Mouse (Mus musculus): Measurements from ENCODE around the gene Atg7. TPM values are rescaled to one million over a fixed set of nuclear protein-coding genes. Genes with fewer than 3 reads are reported as not detected.

Gene Atg7
- total RNA-seq, 2 experiments from 2014 or later: 26.0 to 26.4 TPM

- intact Hi-C loops (cut with DNase I): no loop called here
- no peak for DNase-seq (ENCODE audit: low spot score in 2 of 2)
Observed at GRCm38 (mm10) chr6:114804866-114805265, 162.0 kb downstream of the Atg7 start.

DNA sequence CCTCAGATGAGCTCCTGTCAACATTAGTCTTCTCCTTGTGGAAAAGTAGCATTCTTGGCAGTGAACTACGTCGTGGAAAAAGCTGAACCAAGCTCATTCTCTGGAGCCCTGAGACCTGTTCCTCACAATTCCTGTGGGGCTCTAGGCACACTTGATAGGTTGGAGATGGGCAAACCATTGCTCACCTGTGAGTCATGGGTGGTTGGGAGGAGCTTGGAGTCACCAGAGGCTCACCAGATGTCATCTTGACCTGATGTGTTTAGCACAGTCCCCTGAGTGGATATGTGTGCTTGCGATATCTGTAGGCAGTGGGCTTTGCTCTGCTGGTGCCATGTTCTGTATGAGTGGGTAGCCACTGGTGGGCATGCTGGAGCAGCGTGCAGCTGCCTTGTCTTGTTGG lies 163.0 kb downstream of the Atg7 start:
- intact Hi-C loops (cut with DNase I): no loop called here
- no peak for DNase-seq (ENCODE audit: low spot score in 2 of 2)

- intact Hi-C loops (cut with DNase I): no loop called here
- DNase-seq (ENCODE audit: low spot score in 2 of 2): no peak
Observed at GRCm38 (mm10) chr6:114807474-114807873, 164.6 kb downstream of the Atg7 start.

- DNase-seq (ENCODE audit: low spot score in 2 of 2): no peak
- intact Hi-C loops (cut with DNase I): no loop called here
Observed at GRCm38 (mm10) chr6:114808654-114809430, 165.9 kb downstream of the Atg7 start.

DNA sequence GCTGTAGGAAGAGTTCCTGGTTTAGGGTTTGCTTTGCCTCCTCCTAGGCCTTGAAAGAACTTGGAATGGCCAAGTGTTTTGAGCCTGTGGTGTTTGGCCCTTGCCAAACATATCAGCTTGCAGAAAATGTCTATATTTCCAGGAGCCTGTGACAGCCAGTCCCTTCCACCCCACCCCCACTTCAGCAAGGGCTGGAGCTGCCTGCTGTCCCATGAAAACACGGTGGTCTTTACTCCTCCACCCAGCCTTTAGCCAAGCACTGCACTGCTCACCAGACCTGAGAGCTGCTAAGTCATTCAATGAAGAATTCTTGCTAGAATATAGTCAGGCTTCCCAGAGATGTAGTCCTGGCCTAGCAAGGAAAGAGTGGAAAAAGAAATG lies 166.5 kb downstream of the Atg7 start:
- intact Hi-C loops (cut with DNase I): no loop called here
- no peak for DNase-seq (ENCODE audit: low spot score in 2 of 2)

DNA sequence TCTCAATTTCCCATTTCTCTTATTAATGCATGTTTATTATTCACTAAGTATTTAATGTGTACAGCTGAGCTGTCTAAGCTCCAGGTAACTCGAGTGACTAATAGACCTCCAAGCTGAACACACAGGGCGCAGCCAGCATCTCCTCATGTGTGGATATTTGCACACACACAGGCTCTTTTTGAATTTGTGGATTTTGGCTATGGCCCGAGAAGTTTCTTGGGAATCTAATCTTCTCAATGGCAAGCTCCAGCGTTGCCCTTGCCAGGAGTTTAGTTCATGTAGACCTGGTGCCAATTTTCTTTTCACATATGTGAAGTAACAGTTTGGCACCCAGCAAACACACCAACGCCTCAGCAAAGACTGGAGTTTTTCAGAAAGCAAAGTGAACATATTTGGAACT lies 169.4 kb downstream of the Atg7 start:
- peak in 1 of 2 experiments; percentile 52 for DNase-seq (ENCODE audit: low spot score in 2 of 2)
- intact Hi-C loops (cut with DNase I): no loop called here

DNA sequence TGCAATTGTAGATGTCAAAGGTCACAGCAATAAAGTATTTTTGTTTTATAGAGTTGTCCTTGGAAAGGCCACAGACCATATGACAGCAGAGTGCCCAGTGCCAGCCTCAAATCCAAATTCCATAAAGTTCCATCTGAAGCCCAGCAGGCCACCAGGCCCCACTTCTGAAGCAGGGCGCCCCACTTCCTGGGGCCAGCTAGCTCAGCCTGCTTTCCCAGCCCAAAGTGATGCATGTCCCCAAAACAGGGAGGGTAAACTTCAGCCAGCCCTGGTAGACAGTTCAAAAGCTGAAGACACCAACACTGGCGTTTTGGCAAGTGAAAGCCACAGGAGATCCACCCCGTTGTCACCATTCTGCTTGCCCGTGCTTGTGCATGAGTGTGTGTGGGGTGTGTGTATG lies 169.9 kb downstream of the Atg7 start:
- intact Hi-C loops (cut with DNase I): no loop called here
- no peak for DNase-seq (ENCODE audit: low spot score in 2 of 2)

DNA sequence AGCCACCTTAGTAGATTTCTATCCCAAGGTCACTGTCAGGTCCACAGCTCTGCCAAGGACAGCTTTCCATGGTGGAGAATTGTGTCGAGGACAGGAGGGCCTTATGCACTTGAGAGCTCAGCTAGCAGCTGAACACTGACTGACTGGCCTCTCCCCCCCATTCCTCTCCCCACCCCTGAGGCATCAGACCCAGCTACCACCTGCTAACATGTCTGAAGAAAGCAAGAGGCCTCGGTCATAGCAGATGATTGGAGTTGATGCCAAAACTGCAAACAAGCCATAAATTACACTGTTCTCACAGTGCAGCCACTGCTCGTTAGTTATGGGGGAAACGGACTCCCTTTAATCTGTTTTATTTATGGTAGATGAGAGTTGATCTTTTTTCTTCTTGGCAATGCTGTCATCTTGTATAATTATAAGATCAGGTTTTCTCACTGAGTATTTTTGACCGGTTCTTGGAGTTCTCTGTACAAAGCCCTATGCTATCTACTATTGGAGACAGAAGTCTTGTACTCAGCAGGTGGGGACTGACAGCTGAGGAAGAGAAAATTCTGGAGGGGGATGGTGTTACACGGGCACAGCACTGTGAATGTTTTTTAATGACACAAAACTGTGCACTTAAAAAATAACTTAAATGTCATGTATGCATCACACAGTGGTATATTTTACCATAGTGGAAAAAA lies 171.4 kb downstream of the Atg7 start:
- intact Hi-C loops (cut with DNase I): no loop called here

DNA sequence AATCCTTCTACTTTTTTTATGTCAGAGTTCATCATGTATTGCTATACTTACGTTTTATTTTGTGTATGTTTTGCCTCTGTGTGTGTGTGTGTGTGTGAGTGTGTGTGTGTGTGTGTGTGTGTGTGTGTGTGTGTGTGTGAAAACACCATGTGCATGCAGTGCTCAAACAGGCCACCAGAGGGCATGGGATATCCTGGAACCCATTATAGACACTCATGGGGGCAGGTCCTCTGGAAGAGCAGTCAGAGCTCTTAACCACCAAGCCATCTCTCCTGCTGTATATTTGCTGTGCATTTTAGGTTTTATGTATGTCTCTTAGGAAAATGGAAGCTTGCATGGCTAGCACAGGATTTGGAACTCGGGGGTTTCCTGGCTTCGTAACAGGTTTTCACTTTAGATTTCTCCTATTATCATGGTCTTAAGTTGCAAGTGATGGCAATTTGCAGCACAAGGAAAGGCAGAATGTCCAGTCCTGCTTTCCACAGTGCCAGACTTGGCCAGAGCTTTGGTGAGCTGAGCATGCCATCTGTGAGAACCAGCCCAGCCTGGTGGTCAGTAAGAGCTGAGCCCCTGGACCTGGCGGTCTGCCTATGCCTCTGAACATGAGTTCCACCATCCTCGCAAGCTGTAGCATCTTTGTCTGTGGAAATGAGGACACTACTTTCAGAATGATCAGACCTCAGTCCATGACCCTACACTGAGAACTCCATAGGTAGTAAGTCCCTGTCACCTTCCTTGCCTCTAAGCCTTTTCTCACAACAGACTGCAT lies 172.2 kb downstream of the Atg7 start:
- intact Hi-C loops (cut with DNase I): no loop called here
- no peak for DNase-seq (ENCODE audit: low spot score in 2 of 2)

More for the DNA sequence above, 171.4 kb downstream of the Atg7 start:
- no peak for DNase-seq (ENCODE audit: low spot score in 2 of 2)

DNA sequence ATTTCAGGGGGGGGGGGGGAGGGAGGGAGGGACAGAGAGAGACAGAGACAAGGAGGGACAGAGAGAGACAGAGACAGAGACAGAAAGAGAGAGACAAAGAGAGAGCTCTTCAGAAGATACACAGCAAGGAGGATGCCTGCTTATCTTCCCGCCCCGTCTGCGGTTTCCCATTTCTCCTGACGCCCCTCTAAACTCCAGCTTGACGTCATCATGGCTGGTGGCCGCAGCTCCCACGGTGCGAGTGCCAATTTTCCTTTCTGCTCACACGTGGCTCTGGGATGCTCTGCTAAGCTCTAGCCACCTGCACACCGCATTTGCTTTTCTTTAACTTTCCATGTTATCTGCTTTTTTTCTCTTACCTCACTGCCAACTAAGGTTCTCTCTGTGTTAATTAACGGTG lies 175.1 kb downstream of the Atg7 start:
- DNase-seq (ENCODE audit: low spot score in 2 of 2): peak in 1 of 2 experiments; percentile 33

DNA sequence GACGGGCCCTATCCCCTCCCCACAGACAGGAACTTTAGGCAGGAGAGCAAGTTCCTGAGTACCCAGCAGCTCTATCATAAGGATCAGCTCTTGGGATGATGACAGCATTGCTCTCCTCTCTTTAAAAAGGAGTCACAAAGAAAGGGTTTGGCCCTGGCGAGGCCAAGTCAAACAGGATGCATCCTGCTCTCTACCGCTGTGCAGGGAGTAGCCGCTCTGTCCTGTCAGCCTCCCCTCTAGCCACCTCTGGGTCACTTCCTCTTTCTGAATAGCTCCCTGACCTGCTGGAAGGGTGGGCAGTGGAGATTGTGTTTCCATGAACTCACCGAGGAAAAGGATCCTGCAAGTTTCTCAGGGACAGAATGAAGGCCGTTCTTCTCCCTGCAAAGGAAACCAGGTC lies 175.6 kb downstream of the Atg7 start:
- DNase-seq (ENCODE audit: low spot score in 2 of 2): no peak
- intact Hi-C loops (cut with DNase I): no loop called here

More for the DNA sequence above, 175.1 kb downstream of the Atg7 start:
- intact Hi-C loops (cut with DNase I): no loop called here

GRCm38 (mm10) chr6:114819971-114820481 lies 177.1 kb downstream of the Atg7 start:
- no peak for DNase-seq (ENCODE audit: low spot score in 2 of 2)
- intact Hi-C loops (cut with DNase I): no loop called here

DNA sequence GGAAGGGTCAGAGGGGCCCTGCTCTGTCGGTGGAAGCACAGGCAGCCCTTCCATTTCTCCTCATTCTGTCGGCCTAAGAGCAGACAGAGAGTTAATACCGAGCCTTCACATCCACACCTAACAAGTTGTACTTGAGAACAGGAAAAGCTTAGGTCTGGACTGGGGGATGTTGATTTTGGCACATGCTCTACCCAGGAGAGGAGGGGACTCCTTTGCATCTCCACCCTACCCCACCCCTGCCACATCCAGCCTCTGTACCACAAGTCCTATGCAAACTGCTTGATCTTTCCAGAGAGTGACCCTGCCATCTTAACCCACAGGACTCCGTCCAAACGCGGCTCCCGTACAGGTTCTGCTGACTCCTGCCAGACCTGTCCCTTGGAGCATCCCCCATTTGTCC lies 178.7 kb downstream of the Atg7 start:
- DNase-seq (ENCODE audit: low spot score in 2 of 2): no peak
- intact Hi-C loops (cut with DNase I): no loop called here

GRCm38 (mm10) chr6:114826889-114827288 lies 184.0 kb downstream of the Atg7 start:
- intact Hi-C loops (cut with DNase I): no loop called here
- no peak for DNase-seq (ENCODE audit: low spot score in 2 of 2)

DNA sequence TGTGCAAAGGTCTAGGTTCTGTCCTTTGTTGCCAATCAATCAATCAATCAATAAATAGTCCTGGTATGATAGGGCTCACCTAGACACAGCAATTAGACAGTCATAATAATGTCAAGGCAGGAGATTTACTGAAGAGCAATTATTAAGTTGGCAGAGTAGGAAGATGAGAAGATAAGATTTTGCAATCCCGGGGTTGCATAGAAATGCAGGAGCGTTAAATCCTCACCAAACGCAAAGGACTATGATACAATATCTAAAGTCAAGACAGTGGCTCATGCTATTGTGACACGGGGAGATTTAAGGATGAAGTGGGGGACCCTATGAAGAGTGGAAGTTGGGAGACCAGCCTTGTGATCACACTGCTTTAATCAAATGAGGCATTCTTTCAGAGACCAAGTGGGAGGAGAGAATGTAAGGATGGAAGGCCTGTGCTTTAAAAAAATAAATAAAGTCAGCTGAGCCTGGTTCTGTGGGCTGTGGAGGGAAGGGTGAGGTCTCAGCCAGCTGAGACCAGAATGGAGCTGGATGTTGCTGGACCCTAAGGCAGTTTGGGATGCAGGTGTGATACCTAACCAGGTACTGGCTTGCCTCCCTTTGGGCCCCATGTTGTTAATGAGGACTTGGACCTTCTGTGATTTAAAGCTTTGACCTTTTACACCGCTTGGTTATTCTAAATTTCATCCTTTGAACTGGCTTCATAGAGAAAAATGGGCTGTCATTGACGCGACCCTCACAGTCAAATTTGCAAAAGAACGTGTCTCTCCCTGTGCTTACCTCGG lies 187.0 kb downstream of the Atg7 start:
- DNase-seq (ENCODE audit: low spot score in 2 of 2): no peak
- intact Hi-C loops (cut with DNase I): no loop called here

GRCm38 (mm10) chr6:114831807-114832206 lies 188.9 kb downstream of the Atg7 start:
- intact Hi-C loops (cut with DNase I): no loop called here
- DNase-seq (ENCODE audit: low spot score in 2 of 2): no peak

DNA sequence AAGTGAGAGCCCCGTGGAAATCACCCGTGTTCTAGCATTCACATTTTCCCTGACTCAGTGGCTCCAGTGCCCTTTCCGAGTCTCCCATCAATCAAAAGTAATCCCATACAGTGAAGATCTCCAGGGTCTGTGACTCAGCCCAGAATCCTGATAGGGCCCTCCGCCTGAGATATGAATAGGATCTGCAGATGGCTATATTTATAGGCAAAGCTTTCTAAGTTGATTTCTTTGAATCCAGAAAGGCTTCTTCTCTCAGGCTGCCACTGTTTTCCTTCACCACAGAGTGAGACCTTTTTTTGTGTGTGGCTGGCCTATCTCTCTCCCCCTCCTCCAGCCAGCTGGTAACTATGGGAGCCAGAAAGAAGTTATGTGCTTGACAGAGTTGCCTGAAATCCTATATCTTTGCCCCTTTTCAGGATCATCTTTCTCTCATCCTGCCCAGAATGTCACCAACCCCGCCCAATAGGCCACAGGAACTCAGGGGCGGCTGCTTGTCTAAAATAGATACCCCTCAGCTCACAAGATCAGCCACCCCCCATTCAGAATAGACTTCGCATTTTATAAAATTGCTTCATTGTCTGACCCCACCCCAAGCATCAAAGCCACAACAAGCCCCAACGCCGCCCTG lies 190.3 kb downstream of the Atg7 start:
- DNase-seq (ENCODE audit: low spot score in 2 of 2): peak in 1 of 2 experiments; percentile 49
- intact Hi-C loops (cut with DNase I): no loop called here

GRCm38 (mm10) chr6:114833791-114834346 lies 191.0 kb downstream of the Atg7 start:
- intact Hi-C loops (cut with DNase I): no loop called here
- DNase-seq (ENCODE audit: low spot score in 2 of 2): no peak

GRCm38 (mm10) chr6:114835344-114835743 lies 192.4 kb downstream of the Atg7 start:
- DNase-seq (ENCODE audit: low spot score in 2 of 2): no peak
- intact Hi-C loops (cut with DNase I): no loop called here
